12 mouse cellular contexts compared by ENCODE assay signal in the genomic region with DNA sequence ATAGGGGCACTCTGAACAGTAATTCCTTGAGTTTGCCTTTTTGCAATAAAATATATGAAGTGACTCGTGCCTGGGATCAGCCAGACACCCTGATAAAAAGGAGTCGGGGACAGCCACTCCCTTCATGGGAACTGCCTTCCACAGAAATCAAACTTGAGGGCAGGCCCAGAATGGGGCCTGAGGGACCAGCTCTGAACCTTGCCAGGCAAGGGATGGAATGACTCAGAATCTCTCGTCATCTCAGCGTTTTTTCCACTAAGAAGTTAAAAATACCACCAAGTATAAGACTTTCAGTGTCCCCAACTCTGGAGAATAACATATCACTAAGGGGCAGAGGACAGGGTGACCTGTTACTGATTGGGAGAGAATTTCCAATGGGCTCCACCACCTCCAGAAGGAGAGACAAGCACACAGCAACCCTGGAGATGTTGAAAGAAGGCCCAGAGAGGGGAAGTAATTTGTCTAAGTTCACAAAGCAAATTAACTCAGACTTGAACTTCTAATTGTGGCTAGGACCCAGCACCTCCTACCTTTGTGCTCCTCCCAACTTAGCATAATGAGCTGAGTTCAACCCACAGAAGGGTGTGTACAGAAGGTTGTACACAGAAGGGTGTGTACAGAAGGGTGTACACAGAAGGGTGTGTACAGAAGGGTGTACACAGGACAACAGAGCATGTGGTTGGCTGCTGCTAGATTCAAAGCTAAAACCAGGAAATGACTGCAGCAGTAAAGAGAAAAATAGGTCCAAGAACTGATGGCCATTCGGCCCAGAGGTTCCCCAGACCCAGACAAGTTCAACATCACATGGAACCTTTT. TPM values are rescaled to one million over a fixed set of nuclear protein-coding genes. Genes with fewer than 3 reads are reported as not detected.
DNase-seq lines count a peak whose midpoint lies in the region; ATAC-seq and TF ChIP-seq lines count a peak whose summit lies in the region.
"Had no signal": no experiment of that assay in that cellular context is flagged by ENCODE, and none has a peak within 500 bp of the region (broad histone marks: within the 10 kb centered on the region; RNA-seq: fewer than 3 reads in every experiment).

No protein-coding gene starts in this region.

- no peak for TF ChIP-seq CTCF in liver, embryonic 14.5 days (IDR thresholded peaks at IDR 0.05; ENCODE audit: low read depth)
- no peak for TF ChIP-seq CTCF in forebrain, postnatal 0 days (IDR thresholded peaks at IDR 0.05; ENCODE audit: low read depth)

- no peaks in the 10 kb centered on the region for H3K36me3 ChIP-seq in liver, embryonic 14.5 days (replicated peaks; ENCODE audit: control insufficient read depth, insufficient read depth, low read depth)
- no peaks in the 10 kb centered on the region for H3K36me3 ChIP-seq in forebrain, postnatal 0 days (ENCODE audit: insufficient read depth)
- H3K36me3 ChIP-seq: G1E; limb, embryonic 10.5 days had no signal

- peak overlapping the region; percentile 45 for H3K4me2 ChIP-seq in liver, embryonic 14.5 days (ENCODE audit: low read depth)
- H3K4me2 ChIP-seq in forebrain, postnatal 0 days (ENCODE audit: low read depth): no peak overlapping the region

- no peaks in the 10 kb centered on the region for H3K27me3 ChIP-seq in liver, embryonic 14.5 days (ENCODE audit: control insufficient read depth, insufficient read depth, low read length)
- H3K27me3 ChIP-seq in forebrain, postnatal 0 days (ENCODE audit: insufficient read depth, low read length): no peaks in the 10 kb centered on the region

- H3K9me3 ChIP-seq in liver, embryonic 14.5 days (ENCODE audit: control insufficient read depth, low read length): no peaks in the 10 kb centered on the region
- no peaks in the 10 kb centered on the region for H3K9me3 ChIP-seq in forebrain, postnatal 0 days (ENCODE audit: low read length)
- H3K9me3 ChIP-seq: G1E; limb, embryonic 10.5 days had no signal

- peaks cover 9% of the 10 kb centered on the region; the same call in 1 of the 2 replicates for H3K4me1 ChIP-seq in brown adipose tissue, adult 24 weeks (ENCODE audit: control insufficient read depth, insufficient read depth, insufficient read length, low read length)
- H3K4me1 ChIP-seq in liver, embryonic 14.5 days (replicated peaks; ENCODE audit: control insufficient read depth in 2 of 2, insufficient read depth in 2 of 2, low read length in 1 of 2): peaks cover 34 to 45% of the 10 kb centered on the region in 2 experiments
- H3K4me1 ChIP-seq in forebrain, postnatal 0 days (ENCODE audit: insufficient read depth): no peaks in the 10 kb centered on the region
- H3K4me1 ChIP-seq: limb, embryonic 10.5 days had no signal

- no peak for TF ChIP-seq EP300 in liver, embryonic 14.5 days (IDR thresholded peaks at IDR 0.05; ENCODE audit: low read depth)

- H3K27ac ChIP-seq in brown adipose tissue, adult 24 weeks (replicated peaks; ENCODE audit: low read depth, low read length): peak overlapping the region; percentile 71
- peak overlapping the region; percentile 94 for H3K27ac ChIP-seq in liver, embryonic 14.5 days
- no peak overlapping the region for H3K27ac ChIP-seq in forebrain, postnatal 0 days (ENCODE audit: low read depth, low read length)
- H3K27ac ChIP-seq: hindbrain, postnatal 0 days; limb, embryonic 10.5 days had no signal

- H3K9ac ChIP-seq in liver, embryonic 14.5 days (replicated peaks): peak overlapping the region; percentile 40
- no peak overlapping the region for H3K9ac ChIP-seq in forebrain, postnatal 0 days

- no peak overlapping the region for H3K4me3 ChIP-seq in brown adipose tissue, adult 24 weeks (ENCODE audit: insufficient read depth, low read depth, low read length)
- no peak overlapping the region for H3K4me3 ChIP-seq in liver, embryonic 14.5 days (ENCODE audit: insufficient read depth in 1 of 2, low read depth in 2 of 2, low read length in 2 of 2)
- H3K4me3 ChIP-seq in forebrain, postnatal 0 days (ENCODE audit: low read depth, low read length): no peak overlapping the region
- H3K4me3 ChIP-seq: limb, embryonic 10.5 days had no signal

- WGBS in liver, embryonic 14.5 days (ENCODE audit: insufficient replicate concordance): 41% methylated on average over 5 of the region's 5 CpGs
- 83% methylated on average over 5 of the region's 5 CpGs for WGBS in forebrain, postnatal 0 days

- DNase-seq in 3T3-L1 (ENCODE audit: low read depth, low spot score) (peak; percentile 85), A20 (ENCODE audit: low read depth, low spot score) (peak; percentile 51)
- peak; percentile 51 to 71 (median 58) for DNase-seq in liver, embryonic 14.5 days (ENCODE audit: low read depth in 3 of 3, low spot score in 3 of 3)
- DNase-seq in right cerebral cortex, postnatal 14 days: no peak
- no peak for DNase-seq in forebrain, postnatal 0 days
- DNase-seq in left cerebral cortex, postnatal 10 days (ENCODE audit: extremely low spot score in 1 of 2, low spot score in 2 of 2): no peak
- DNase-seq: adrenal gland, postnatal 10 days; cerebellum, adult 9-10 months had no signal

- ATAC-seq in liver, embryonic 14.5 days (ENCODE audit: insufficient read depth): peak; percentile 90
- no peak for ATAC-seq in forebrain, postnatal 0 days
- ATAC-seq: hindbrain, postnatal 0 days had no signal

- intact Hi-C loops in left cerebral cortex, postnatal 10 days (cut with DNase I): no loop called here

RNA-seq across cellular contexts. Expression of gene Il6ra, which starts 32.8 kb away (rescaled TPM):
- 3.6 and 5.4 TPM in 2 replicates for polyA plus RNA-seq in brown adipose tissue, adult 24 weeks (2012; ENCODE audit: insufficient read depth, insufficient read length, missing spikeins)
- 0.92 and 1.2 TPM in 2 replicates for polyA plus RNA-seq in liver, embryonic 14.5 days (2012; rRNA removed)
- polyA plus RNA-seq in liver, embryonic 14.5 days (2014; fragmentation: Nextera tagmentation; extraction: Ambion mirVana): 1.3 and 1.9 TPM in 2 replicates
- total RNA-seq in forebrain, postnatal 0 days (2014; rRNA removed): 1.1 and 1.7 TPM in 2 replicates
- 1.6 and 1.7 TPM in 2 replicates for polyA plus RNA-seq in forebrain, postnatal 0 days (2015; fragmentation: Nextera tagmentation; extraction: Ambion mirVana)
- 1 to 10 TPM; 4.1 to 4.4 TPM for total RNA-seq in left cerebral cortex, postnatal 10 days (2021)
- polyA plus RNA-seq: G1E had no signal

RNA-seq across cellular contexts. Expression of gene She, which starts 49.1 kb away (rescaled TPM):
- polyA plus RNA-seq in brown adipose tissue, adult 24 weeks (2012; ENCODE audit: insufficient read depth, insufficient read length, missing spikeins): 2.4 and 4.0 TPM in 2 replicates
- 0.50 and 0.55 TPM in 2 replicates for polyA plus RNA-seq in liver, embryonic 14.5 days (2012; rRNA removed)
- 0.81 and 0.86 TPM in 2 replicates for polyA plus RNA-seq in liver, embryonic 14.5 days (2014; fragmentation: Nextera tagmentation; extraction: Ambion mirVana)
- total RNA-seq in forebrain, postnatal 0 days (2014; rRNA removed): 1.8 and 2.1 TPM in 2 replicates
- 0.65 and 0.86 TPM in 2 replicates for polyA plus RNA-seq in forebrain, postnatal 0 days (2015; fragmentation: Nextera tagmentation; extraction: Ambion mirVana)
- total RNA-seq in left cerebral cortex, postnatal 10 days (2021): 1 to 10 TPM; 3.1 to 3.3 TPM
- total RNA-seq: G1E had no signal
- polyA plus RNA-seq: G1E had no signal

Comparison
In these comparisons a context has a peak if more than half of its experiments do, and no peak if none do; other contexts are left out.
1. DNase-seq: peak in 3T3-L1 (single experiment), A20 (single experiment) and liver, embryonic 14.5 days (3 of 3); none in right cerebral cortex, postnatal 14 days (single experiment), forebrain, postnatal 0 days (single experiment) and left cerebral cortex, postnatal 10 days (0 of 2).